Mouse (Mus musculus) kidney, adult 18-20 months (tissue): ENCODE results near the gene Gm11034.
A peak's percentile ranks its signal among the peaks of the same experiment; 100 is the strongest.

Experiments
- DNase-seq: peaks from one replicate; pipeline ENCODE4 v3.0.0; 2021

The Gm11034 gene

DNA sequence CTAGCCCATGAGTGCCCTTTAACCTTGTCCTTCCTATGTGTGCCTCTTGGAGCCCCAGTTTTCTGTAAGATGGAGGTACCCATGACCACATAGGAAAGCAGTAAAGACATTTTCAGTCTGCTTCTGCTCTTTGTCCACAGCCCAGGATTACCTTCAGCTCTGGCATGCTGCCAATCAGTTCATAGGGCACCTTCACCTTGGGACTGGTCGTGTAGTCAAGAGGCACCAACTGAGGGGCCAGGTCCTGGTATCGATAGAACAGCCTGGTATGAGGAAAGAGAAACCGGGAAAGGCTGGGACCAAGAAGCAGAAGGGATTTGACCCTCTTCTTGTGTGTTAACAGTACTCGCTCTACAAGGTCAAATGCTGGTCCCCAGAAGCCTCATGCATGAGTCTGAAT lies 3.2 kb downstream of the Gm11034 start:
- no peak for DNase-seq

DNA sequence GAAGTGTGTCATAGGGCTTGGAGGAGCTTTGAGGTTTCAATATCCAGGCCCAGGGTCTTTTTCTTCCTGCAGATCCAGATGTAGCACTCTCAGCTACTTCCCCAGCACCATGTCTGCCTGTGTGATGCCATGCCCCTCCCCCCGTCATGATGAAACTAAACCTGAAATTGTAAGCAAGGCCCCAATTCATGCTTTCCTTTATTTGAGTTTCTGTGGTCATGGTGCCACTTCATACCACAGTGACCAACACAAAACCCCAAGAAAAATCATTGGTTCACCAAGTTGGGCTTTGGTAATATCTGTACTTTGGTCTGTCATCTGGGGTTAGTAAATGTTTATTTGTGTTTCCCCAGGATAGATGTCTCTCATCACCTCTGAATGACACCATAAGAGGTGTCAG lies 4.9 kb downstream of the Gm11034 start:
- DNase-seq: no peak

DNA sequence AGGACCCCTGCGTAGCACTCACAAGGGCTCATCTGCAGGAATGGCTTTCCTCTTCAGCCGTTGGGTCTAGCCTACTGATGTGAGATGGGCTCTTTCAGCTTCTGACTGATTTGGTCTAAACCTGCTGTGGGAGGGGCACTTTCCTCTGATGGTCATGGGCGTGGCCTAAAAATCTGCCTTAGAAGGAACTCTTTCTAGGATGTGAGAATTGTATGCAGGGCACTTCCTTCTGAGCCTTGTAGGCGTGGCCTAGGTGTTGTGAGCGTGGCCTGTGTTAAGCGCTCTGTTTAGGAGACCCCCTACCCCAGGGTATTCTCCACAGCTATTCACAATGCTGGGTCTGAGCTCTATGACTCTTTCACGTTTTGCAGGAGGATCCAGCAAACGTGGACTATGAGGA lies 15.4 kb downstream of the Gm11034 start:
- DNase-seq: no peak

DNA sequence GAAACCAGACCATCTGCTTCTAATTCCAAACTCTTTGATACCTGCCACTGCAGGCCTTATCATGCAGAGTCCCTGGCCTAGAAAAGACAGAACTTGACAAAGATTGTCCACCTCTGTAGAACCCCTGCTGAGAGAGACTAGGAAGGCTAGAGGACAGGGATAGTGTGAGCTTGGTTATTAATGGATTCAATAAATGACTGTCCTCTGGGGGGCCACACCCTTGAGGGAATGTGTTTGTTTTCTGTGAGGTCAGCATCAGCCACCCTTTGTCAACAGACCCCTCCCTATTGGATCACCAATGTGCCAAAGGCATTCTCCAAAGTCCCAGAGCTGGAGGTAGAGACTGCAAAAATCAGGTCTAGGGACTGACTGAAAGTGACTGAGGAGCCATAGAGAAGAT lies 21.4 kb downstream of the Gm11034 start:
- DNase-seq: no peak

DNA sequence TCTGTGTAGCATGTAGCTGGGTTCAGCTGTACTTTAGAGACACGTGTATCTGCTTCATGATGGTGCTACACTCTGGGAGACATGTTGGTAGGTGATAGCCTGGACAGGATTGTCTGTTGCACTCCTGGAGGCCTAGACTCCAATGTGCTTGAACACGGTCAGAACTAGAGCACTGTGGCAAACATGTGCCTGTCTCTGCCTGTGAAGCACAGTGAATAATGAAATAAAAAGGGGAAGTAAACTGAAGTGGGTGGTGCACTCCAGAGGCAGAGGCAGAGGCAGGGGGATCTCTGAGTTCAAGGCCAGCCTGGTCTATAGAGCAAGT lies 23.3 kb downstream of the Gm11034 start:
- DNase-seq: no peak

DNA sequence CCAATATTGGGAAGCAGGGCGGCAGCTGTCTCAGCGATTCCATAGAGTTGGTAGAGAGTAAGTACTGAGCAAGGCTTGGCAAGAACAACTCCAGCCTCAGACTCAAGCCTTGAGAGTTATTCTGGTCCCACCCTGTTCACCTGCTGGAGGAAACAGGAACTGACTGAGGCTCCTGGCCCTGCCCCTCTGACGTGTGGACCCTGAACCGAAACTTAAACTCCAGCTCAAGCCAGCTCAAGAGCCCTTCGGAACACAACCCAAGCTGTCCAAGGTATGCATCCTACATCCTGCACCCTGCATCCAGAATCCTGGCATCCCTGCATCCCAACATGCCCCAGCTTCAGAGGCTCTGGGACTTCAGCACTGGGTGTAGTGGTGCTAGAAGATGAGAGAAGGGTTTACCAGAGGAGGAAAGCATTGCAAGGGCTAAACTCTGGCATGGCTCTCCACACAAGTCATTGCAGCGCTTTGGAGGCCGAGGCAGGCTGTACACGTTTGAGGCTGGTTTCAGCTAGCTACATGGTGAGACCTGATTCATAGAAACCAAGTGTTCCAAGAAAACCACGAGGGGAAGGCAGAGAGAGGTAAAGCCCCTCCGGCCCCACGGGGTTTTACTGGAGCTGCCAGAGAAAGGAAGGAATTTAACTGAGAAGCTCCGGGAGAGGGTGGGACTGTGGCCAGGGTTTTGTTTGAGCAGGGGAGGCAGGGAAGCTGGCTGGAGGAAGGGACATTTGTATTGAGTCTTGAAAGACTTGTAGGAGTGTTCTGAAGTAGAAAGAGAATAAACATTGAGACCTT lies 23.8 kb downstream of the Gm11034 start, which contains the start of gene Hsh2d:
Hsh2d (plus strand) TSS at position 222 of the 798 bp plus-strand sequence.
- DNase-seq: no peak

DNA sequence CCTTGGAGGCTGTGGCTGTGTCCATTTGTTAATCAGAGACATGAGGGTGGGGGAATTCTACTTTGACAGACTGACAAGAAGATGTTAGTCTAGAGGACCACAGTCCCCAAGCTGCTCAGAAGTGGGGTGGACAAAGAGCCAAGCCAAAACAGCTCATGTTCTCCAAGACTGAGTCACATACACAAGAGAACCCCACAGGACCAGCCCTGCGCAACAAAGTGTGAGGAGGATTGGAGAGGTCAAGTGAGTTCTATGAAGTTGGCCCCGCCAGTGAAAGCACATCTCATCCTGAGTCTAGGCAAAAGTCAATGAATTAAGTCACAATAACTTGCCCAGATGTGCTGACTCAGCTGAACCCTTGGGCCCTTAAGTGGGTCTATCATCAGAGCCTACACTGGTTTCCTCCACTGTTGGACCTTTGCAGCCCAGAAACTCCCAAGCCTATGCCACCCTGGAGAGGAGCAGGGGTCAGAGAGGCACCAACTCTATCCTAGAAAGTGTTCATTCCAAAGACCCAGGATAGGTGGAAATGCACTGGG lies 25.6 kb downstream of the Gm11034 start:
- DNase-seq: no peak

DNA sequence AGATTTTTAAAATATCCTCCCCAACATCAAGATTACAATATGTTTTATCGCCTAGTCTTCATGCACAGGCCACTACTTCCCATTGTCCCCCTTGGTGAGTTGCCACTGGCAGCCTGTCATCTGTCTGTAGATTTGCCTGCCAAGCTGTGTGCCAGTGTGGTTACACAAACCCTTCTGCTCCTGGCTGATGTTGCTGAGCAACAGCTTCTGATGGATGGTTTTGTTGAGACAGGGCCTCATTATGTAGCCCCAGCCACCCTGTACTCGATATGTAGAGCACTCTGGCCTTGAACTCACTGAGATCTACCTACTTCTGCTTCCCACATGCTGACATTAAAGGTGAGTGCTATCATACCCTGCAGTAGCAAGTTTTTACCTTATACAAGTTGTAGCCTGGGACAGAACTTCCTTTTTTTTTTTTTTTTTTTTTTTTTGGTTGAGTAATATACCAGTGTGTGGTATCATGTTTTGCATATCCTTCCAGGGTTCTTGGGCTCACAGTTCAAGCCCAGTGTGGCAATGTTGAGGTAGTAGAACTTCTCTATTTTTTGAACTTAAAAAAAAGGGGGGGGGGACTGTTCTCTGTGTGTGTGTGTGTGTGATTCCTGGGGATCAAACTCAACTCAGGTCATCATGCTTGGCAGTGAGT lies 29.8 kb downstream of the Gm11034 start:
- DNase-seq: no peak

DNA sequence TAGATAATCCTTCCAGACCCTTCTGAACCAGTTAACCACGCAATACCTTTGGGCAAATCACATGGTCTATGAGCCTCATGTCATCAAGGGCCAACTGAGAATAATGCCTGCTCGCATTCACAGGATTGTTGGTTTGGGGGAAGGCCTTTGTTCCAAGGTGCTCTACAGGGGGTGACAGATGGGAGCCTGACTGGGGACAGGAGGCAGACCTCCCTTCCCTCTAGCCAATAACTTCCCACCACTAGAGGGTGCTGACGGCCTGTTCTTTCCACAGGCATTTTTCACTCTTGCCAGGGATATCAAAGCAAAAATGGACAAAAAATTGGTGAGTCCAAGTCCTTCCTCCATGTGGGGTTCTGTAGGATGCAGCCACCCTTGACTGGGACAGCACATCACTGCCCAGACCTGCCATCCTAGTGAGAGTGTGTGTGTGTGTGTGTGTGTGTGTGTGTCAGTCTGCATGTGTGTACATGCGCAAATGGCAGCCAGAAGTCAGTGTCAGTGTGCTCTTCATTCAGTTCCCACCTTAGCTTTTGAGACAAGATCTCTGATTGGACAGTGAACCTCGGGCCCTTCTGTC lies 36.0 kb downstream of the Gm11034 start:
- peak; percentile 68 for DNase-seq

DNA sequence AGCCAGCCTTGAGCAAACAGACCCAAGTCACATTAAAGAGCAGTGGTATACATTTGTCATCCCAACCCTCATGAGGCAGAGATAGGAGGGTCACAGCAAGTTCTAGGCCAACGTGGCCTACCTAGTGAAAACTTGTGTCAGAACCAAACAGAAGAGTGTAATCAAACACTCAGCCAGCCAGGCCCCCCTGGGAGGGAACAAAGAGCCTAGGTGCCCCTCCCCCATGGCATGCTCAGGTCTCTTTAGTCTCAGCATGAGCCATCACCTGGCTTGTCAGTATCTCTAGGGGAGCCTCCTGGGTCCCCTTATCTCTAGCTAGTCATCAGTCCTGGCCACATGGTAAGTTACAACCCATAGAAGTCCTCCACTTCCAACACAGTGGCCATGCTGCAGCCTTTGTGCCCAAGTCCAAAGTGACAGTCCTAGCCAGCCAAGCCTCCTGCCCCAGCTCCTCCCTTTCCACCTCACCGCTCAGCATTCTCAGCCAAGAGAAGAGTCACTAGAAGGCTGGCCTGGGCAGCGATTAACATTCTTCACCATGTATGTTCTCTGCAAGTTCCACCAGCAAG lies 43.7 kb downstream of the Gm11034 start:
- peak; percentile 65 for DNase-seq

DNA sequence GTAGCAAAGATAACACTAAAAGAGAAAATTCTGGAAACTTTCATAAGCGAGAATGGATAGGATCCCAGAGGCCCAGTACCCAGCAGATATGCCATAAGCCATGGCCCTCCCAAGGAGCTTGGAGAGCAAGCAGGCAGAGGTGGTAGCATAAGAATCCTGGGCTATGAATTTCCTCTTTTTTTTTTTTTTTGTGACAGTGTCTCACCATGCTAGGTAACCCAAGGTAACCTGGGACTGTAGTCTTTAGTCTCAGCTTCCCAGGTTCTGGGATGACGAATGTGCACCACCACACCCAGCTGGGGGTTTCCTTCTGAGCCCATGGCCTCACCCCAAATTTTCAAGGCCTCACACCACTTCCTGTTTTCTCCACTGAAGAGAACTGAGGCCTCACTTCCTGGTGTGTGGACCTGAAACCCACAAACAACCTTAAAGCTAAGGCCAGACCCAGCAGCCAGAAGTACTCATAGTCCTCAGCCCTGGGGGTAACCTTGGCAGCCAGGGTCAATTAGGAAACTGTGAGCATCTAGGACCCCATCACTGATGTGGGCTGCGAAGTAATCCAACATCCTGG lies 44.3 kb downstream of the Gm11034 start:
- DNase-seq: no peak
